Mouse (Mus musculus) layer of hippocampus, postnatal 14 days (tissue): ENCODE data around the gene Tmem151b. TPM values are rescaled to one million over a fixed set of nuclear protein-coding genes. Genes with fewer than 3 reads are reported as not detected.

Experiments
- DNase-seq, 2 experiments: peaks; one replicate each; pipeline ENCODE4 v3.0.0; 2021 to 2022; ENCODE audit warnings: low spot score in 2 of 2, mixed read lengths in 1 of 2
- total RNA-seq, 2 experiments: library from RNA; stranded (reverse); gene quantifications; 2 replicates each; pipeline ENCODE4 v1.2.3; 2021

The Tmem151b gene
- total RNA-seq, 2 experiments from 2014 or later, result 106 to 107 TPM

- no peak for DNase-seq
These were observed 16.5 kb upstream of the Tmem151b start for GRCm38 (mm10) chr17:45566031-45566359.

GRCm38 (mm10) chr17:45565103-45565502, 15.6 kb upstream of the Tmem151b start:
- no peak for DNase-seq

DNA sequence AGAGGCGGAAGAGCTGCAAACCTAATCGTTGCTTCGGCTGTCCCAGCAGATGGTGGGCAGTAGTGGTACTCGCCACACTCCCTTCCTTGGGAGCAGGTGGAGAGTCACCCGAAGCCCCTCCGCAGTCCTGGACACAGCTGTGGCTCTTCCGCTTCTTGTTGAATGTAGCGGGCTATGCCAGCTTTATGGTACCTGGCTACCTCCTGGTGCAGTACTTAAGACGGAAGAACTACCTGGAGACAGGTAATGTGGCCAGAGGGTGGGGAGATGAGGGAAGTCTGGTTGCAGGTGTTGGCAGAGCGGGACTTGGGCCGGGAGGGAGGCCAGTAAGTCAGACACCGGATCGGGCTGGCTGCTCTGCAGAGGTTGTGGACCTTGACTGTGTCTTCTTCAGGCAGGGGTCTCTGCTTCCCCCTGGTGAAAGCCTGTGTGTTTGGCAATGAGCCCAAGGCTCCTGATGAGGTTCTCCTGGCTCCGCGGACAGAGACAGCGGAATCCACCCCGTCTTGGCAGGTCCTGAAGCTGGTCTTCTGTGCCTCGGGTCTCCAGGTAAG, 15.1 kb upstream of the Tmem151b start:
- no peak for DNase-seq

GRCm38 (mm10) chr17:45563655-45564530, 14.4 kb upstream of the Tmem151b start, which contains the start of gene Slc35b2:
Slc35b2 (plus strand) TSS chr17:45563874.
- peak; percentile 88 to 94 for DNase-seq

GRCm38 (mm10) chr17:45563216-45563615, 13.7 kb upstream of the Tmem151b start:
- DNase-seq, result no peak

GRCm38 (mm10) chr17:45559732-45560525, 10.5 kb upstream of the Tmem151b start:
- no peak for DNase-seq

DNA sequence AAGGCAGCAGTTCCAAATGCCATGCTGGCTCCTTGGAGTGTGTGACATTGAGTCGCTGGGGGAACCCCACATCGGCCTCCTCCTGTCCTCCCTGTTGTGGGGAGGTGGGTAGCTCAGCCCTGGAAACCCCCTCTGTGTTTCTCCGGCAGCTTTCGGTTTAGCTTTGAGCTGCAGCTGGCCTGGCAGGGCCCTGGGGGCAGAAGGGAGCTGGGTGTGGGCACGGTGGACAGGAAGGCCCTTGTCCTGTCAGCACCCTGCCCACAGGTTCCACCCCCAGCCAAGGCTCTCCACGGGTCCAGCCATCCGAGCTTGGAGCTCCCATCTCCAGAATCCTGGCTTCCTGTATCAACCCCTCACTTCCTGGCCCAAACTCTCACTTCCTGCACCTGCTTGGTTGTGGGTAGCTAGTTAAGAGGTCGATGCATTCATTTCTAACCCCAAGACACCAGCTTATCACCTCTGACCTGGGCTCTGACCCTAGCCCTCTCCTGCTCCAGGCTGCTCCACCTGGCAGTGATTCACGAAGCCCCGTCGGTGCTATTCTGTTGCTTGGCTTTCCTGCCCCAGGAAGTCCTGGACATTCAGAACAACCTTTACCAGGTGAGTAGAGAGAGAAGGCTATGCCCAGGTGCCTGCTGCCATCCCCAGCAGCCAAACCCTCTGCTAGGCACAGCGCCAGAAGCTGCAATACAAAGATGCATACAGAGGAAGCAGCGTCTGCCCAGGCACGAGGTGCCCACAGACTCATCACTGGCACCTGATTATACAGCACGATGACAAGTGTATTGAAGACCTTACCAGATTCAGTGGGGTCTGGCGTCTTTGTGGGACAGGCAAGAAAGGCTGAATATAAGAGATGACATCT, 8.8 kb upstream of the Tmem151b start:
- DNase-seq, result no peak

GRCm38 (mm10) chr17:45557246-45557824, 7.9 kb upstream of the Tmem151b start:
- DNase-seq, result no peak

- no peak for DNase-seq
These were observed 7.2 kb upstream of the Tmem151b start for GRCm38 (mm10) chr17:45556514-45557245.

- DNase-seq, result no peak
These were observed 6.6 kb upstream of the Tmem151b start for GRCm38 (mm10) chr17:45556107-45556489.

GRCm38 (mm10) chr17:45555452-45556106, 6.1 kb upstream of the Tmem151b start, which contains the start of gene Nfkbie:
Nfkbie (plus strand) TSS chr17:45555703.
- peak; percentile 83 to 90 for DNase-seq

DNA sequence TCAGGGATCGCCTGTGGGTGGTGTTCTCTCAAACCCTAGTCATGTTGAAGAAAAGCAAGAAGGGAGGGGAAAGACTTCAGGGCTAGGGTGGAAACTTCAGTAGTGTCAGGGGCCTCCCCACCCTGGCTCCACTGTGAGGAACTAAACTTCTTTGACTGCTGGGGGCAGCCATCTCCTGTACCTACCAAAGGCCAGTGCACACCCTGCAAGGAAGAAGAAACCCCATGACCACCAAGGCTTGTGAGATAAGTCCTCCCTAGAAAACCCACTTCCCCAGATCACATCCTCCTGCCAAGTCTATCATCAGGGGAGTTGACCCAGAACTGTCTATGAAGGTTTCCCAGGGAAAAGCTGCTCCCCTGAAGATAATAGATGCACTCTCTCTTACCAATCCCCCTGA, 4.9 kb upstream of the Tmem151b start:
- DNase-seq, result no peak

DNA sequence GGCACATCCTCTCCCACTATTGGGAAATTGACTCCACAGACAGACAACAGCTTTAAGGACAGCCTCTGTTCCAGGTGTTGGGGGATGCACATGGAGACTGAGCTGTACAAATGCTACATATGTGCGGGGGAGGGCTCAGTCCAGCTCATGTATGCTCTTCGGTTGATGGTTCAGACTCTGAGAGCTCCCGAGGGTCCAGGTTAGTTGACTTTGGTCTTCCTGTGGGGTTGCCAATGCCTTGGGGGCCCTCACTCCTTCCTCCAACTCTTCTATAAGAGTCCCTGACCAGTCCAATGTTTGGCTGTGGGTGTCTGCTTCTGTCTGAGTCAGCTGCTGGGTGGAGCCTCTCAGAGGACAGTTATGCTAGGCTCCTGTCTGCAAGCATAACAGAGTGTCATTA, 3.6 kb upstream of the Tmem151b start:
- DNase-seq, result no peak

- peak; percentile 81 to 87 for DNase-seq
These were observed 2.5 kb upstream of the Tmem151b start for GRCm38 (mm10) chr17:45551816-45552451.

- no peak for DNase-seq
These were observed 1.8 kb upstream of the Tmem151b start for GRCm38 (mm10) chr17:45551249-45551796.

- no peak for DNase-seq
These were observed 776 bp upstream of the Tmem151b start for GRCm38 (mm10) chr17:45550253-45550652.

GRCm38 (mm10) chr17:45548541-45549512, 650 bp downstream of the Tmem151b start:
- peak in 1 of 2 experiments; percentile 73 for DNase-seq
